Mouse (Mus musculus): ENCODE data around the gene Gpx2.

The Gpx2 gene

DNA sequence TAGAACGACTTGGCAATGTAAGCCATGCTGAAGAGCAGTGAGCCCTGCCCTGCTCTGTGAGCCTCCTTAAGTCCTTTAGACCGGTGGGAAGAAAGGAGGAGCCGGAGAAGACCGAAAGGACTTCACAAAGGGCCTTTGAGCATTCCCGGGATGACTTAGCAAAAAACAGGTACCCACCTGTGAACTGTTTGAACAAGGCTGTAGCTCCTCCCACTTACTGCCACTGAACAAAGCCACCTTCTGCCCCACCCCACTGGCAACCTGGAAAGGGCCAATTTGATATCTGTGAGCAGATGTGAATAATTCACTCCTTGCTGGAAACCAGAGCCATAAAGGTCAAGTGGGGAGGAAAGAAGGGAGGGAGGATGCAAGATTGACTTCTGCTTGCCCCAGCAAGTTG, at the start of gene Gpx2:
TSS of gene Gpx2 (minus strand) at position 205 of the 400 bp plus-strand sequence.
- no peak for DNase-seq (ENCODE audit: low spot score)

DNA sequence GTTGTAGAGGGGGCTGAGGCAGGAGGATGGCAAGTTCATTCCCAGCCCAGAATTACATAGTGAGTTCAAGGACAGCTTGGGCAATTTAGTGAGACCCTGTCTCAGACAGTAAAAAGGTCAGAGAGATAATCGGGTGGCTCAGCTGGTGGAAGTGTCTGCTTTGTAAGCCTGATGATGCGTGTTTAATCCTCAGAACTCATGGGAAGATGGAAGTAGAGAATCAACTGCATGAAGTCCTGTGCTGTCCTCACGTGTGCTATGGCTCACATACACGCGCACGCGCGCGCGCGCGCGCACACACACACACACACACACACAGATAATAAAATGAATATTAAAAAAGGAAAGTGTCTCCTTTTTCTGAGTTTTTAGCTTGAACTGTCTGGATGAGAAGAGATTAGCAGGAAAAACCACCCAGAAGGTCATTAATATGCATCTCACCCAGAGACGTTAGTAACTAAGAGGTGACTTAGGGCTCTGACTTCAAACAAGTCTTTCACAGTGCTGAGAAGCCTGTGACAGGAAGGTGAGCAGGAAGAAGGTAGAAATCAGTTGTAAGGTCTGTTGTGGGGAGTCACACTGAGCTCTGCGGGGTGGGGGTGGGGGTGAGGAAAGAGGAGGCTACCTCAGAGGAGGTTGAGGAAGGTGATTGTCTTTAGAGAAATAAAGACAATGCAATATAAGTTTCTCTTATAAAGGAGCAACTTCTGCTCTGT, 49.1 kb upstream of the Gpx2 start:
- no peak for DNase-seq (ENCODE audit: low spot score)

DNA sequence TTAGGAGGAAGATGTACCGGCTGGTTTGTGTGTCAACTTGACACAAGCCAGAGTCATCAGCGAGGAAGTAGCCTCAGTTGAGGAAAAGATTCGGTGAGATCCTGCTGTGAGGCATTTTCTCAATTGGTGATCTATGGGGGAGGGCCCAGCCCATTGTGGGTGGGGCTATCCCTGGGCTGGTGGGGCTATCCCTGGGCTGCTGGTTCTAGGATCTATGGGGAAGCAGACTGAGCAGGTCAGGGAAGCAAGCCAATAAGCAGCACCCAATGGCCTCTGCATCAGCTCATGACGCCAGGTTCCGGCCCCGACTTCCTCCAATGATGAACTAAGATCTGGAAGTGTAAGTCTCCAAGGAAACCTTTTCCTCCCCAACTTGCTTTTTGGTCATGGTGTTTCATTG, 44.7 kb upstream of the Gpx2 start:
- DNase-seq (ENCODE audit: low spot score) = no peak

DNA sequence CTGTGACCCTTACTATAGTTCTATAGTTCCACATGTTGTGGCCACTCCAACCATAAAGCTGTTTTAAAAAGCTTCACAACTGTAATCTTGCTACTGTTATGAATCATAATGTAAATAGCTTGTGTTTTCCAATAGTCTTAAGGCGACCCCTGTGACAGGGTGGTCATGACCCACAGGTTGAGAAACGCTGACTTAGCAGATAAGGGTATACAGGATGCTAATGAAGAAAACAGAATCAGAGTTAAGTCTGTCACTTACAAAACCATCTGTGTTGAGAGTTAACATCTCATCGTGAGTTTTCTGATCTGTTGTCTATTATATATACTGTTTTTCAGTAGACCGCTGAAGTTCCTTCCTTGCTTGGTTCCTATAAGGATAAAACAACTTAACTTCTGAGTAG, 43.9 kb upstream of the Gpx2 start:
- DNase-seq (ENCODE audit: low spot score) = no peak

DNA sequence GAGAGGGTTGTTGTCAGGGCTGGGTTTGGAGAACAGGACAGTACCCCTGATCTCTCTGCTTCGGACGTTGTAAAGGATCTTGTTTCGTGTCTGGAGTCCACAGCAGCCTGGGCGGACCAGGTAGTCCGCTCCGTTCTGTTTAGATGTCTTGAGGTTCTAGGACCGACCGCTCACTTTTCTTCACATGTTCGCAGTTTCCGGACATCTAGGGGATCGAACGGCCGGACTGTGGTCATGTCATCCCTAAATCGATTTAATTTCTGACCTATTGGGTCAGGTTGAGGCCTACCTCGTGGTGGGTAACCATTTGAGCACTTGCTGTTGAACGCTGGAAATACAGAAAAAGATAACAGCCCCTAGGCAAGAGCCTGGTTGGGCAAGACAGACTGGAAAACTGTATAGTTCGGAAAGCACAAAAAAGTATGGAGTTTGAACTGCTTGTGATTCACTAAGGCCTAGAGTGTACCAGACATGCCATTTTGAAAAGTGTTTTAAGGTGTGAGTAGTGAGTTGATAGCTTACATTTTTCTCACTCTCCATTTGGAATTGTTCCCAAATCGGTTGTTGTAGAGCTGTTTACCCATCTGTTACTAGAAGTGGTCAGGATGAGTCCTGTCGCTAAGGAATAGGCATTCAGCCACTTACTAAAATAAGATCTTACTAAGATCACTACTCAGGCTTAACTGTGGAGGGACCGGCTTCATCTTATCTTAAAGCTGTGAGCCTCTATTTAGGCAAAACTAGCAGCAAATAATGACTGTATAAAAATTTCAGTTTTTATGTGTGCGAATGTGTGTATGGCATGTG, 42.7 kb upstream of the Gpx2 start:
- DNase-seq (ENCODE audit: low spot score) = no peak

DNA sequence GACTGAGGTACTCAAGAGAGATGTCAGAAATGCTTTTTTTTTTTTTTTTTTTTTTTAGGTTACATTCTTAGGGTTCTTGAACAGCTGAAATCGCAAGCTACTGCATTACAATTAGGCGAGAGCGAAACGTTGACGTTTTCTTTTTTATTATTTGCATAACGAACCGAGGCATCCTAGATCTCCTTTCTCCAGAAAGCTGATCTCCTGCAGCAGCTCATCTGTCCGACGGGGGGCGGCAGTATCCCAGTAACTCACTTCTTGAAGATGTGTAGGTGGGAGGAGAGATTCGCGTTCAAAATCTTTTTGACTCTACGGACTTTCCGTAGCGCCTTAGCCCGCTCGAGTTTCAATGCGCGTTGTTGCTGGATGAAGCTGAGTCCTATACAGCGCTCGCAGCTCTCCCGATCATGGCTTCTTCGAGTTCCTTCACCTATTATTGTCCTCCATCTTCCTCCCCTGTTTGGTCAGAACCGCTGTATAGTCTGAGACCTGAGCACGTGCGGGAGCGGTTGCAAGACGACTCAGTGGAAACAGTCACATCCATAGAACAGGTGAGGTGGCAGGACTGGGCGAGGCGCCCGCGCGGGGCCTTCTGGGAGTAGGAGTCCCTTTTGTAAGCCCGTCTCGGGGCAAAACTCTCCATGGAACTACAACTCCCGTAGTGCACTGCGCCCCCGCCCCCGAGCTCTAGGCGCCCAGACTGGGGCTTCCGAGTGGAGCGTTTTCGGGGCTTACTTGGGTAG, 41.9 kb upstream of the Gpx2 start:
- DNase-seq (ENCODE audit: low spot score) = peak; percentile 95

DNA sequence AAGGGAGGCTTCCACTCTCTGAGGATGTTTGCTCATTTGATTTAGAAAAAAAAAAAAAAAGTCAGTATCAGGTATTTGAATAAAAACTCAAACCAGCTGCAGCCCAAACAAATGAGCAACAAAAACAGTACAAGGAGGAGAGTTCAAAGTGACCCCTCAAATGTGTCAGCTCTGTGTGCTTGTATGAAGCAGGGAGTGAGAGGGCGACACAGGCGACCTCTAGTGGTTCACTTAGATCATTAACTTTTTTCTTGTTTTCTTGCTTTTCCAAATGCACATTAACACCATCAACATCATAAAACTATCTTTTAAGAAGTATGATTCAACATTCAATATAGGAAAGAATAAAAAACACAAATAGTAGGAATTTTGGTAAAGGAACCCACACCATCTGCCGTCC, 37.4 kb upstream of the Gpx2 start:
- DNase-seq (ENCODE audit: low spot score) = peak; percentile 51

DNA sequence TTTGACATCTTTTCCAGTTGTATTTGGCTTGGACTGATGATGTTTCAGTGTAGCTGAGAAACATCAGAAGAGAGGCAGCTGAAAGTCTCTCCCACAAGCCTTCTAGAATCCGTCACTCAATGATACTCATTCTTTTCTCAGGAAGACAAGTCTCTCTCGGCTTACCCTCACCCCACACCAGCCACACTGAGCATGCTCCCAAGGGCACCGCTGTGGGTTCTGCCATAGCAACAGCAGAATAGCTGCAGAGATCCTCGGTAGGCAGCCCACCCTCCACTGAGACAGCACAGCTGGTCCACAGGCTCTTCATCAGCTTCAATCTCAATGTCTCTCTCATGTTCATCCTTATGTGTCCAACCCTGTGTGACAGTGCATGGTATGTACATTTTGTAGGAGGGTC, 29.9 kb upstream of the Gpx2 start:
- DNase-seq (ENCODE audit: low spot score) = no peak

DNA sequence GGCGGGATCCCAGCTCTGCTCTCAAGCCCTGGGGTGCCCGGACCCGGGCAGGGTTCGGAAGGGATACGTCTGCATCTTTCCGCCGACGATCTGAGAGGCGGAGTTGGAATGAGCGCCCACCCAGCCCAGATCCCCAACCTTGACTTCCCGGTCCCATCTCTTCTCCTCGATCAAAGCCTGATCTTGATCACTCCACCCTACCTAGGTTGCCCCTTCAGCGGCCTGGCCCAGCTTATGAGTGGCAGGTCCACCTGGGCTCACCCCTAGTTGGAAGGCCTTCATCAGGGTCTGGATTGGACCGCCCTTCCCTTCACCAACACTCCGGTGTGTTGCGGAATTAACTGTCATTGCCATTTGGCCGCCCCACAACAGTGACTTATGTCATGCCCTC, 27.3 kb upstream of the Gpx2 start, which contains the start of gene Rab15:
TSS of gene Rab15 (minus strand) at position 258 of the 391 bp plus-strand sequence.
- DNase-seq (ENCODE audit: low spot score) = no peak

DNA sequence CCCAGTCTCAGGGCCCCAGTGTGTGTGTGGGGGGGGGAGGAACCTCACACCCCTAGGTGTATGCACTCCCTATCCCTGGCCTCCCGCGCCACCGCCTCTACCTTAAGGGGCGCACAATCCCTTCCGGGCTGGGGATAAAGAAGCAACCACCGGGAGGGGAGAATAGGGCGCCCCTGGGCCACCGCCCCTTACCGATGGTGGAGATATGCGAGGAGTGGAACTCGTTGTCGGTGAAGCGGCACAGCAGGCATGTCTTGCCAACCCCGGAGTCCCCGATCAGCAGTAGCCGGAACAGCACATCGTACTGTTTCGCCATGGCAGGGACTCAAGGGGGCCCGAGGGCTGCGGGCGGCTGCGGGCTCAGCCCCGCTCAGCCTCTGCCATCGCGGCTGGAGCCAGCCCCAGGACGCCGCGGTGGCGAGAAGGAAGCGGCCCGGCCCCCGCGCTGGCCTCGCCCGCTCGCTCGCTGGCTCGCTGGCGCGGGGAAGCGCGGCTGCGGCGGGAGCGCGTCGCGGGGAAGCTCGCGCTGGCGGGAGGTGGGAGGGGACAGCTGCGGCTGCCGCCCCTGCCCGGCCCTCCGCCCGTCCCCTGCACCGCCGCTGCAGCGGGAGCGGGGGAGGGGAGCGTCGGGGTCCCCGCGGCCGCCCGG, 26.8 kb upstream of the Gpx2 start:
- DNase-seq (ENCODE audit: low spot score) = no peak

DNA sequence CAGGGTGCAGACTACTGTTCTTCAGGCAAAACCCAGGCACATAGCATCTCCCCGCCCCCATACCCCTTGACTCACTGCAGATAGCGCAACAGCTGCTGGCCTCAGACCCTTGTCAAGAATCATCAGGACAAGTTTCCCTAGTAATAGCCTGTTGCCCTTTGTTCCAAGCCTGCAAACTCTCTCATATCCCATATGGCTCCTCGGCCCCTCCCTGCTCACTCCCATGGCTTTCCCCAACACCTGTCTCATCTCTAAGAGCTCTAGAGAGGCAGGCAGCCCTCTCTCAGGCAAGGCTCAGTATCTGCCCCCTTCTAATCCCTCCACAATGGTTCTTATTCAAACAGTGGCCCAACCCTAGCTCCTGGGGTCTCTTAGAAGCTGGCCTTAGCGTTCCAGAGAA, 25.3 kb upstream of the Gpx2 start:
- DNase-seq (ENCODE audit: low spot score) = peak; percentile 12

DNA sequence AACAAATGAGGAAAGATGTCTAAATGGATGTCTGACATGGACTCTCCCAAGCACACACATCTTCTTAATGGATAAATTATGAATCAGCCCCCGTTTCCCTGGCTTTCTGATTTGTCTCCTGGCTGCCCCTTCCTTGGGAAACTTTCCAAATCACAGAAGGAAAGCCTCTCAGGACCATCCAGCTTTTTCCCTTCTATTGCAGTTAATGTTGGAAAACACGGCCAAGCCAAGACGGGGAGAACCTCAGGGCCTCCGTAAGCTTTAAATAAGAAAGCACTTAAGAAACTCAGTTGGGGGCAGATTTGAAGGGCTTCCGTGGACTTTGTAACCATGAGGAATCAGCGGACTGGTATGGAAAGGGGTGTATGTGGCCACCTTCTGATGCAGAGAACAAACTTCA, 24.5 kb upstream of the Gpx2 start:
- no peak for DNase-seq (ENCODE audit: low spot score)

DNA sequence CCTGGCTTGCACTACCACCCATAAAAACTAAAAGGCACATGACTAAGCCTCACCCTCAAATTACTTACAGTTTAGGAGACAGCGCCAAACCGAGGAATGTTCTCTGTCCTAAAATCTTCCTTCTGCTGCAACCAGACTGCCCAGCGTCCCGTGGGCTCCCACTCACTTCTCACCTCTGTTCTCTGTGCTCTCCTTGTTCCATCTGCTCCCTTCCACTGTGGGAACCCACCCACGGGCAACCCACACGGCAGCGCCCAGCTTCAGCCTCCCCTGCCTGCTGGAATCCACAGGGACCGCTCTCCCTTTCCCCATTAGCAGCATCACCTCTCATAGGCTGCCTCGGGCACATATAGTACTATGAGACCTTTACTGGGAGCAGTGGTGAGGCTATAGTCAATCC, 23.6 kb upstream of the Gpx2 start:
- DNase-seq (ENCODE audit: low spot score) = no peak

DNA sequence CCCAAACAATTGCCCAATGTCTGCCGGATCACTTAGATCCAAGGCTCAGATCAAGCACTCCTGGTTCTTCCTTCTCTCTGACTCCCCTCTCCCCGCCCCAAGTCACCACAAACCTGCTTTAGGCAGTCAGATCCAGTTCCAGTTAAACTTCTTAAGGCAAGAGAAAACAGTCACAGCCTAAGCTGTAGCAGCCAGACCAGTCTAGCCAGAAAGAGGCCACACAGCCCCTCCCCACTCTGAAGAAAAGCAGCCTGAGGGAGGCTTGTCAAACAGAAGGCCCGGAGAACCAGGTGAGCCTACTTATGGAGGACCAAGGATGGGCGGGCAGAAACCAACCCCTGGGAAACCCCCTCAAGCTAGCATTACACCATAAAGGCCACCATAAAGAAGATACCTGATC, 22.8 kb upstream of the Gpx2 start:
- DNase-seq (ENCODE audit: low spot score) = no peak

DNA sequence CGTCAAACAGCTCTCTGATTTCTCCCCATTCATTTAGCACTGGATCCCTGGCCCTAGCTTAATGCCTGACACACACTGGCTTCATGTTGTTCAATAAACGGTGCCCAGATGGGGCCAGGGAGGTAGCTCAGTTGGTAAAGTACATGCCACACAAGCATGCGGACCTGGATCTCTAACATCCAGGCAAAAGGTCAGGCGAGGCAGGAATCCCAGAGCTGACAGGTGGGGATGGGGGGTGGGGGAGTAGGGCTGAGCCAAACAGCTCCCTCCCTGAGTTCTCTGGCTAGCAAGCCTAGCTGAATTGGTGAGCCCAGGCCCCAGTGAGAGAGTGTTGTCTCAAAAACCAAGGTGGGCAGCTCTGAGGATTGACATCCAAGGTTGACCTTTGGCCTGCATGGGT, 21.8 kb upstream of the Gpx2 start:
- DNase-seq (ENCODE audit: low spot score) = no peak

DNA sequence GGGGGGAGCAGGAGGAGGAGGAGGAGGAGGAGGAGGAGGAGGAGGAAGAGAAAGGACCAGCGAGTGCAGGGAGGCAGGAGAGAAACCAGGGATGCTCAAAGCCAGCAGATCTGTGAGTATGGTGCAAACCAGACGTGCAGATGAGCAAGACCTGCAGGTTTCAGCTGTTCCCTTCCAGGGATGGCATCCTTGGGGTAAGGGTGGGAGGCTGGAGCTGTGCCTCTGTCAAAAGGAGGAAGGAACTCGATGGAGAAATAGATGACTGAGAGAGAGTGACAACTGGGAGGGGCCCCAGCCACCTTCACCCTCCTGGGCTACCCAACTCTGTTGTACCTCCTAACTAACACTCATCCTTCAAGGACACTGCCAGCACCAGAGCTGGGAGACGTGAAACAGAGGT, 21.4 kb upstream of the Gpx2 start:
- DNase-seq (ENCODE audit: low spot score) = no peak

DNA sequence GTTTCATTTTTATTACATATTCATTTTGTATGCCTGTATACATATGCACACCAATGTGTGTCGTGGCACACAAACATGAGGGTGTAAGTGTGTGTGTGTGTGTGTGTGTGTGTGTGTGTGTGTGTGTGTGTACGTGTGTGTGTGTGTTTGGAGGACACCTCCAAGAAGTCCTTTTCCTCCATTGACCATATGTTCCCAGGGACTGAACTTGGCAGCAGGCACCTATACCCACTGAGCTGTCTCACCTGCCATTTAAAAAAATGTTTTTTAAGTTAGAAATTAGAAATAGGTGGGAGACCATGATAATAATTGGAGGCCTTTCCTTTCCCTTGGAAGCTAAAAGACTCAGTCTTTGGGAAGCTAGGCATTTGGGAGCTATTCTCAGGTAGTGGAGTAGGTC, 18.8 kb upstream of the Gpx2 start:
- DNase-seq (ENCODE audit: low spot score) = no peak

DNA sequence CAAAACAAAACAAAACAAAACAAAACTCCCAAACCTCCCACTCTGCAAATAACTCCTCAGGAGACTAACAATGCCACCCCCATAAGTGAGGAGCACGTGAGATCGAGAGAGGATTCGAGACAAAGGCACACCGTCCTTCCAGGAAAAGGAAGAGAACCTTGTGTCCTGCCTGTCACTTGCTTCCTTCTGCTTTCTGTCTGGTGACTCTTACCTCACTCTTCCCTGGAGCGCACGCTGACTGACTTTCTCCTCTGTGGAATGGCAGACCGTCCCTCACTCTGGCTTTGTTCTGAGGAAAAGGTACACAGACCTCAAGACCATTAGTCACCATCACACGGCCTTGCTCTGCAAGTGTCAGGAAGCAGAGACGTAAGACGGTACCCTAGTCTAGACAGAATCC, 18.2 kb upstream of the Gpx2 start:
- no peak for DNase-seq (ENCODE audit: low spot score)

DNA sequence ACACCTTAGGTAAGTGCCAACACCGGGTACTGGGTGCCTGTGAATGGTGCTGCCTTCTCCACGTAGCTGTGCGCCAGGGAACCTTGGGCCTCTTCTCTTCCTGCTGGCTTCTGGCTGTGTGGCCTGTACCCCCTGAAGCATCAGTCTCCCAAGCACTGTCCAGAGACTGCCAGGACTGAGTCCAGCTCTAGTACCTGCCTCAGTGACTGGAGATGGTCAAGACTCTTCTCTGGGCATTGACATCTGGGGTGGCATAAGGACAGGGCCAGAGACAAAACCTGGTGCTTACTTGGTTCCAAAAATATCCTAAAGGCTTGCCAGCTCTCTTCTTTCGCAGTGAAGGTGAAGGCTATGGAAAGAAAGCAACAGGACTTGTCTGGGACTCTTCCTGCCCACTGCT, 15.7 kb upstream of the Gpx2 start:
- DNase-seq (ENCODE audit: low spot score) = no peak

DNA sequence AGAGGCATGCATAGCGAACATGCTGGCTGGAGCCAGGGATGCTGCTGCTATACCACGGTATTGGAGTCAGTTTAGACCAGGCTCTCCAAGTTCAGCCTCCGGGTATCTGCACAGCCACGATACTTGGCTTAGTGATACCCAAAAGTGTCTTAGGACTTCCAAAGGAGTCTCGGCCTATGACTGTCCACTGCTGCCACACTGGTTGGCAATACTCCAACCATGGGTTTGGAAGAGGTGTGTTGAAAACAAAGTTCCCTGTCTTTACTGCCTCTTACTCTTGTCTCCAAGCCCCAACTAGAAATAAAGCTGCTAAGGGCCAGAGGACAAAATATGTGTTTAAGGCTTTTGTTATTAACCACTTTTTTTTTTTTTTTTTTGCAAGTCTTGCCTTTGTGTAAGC, 15.1 kb upstream of the Gpx2 start:
- DNase-seq (ENCODE audit: low spot score) = no peak

DNA sequence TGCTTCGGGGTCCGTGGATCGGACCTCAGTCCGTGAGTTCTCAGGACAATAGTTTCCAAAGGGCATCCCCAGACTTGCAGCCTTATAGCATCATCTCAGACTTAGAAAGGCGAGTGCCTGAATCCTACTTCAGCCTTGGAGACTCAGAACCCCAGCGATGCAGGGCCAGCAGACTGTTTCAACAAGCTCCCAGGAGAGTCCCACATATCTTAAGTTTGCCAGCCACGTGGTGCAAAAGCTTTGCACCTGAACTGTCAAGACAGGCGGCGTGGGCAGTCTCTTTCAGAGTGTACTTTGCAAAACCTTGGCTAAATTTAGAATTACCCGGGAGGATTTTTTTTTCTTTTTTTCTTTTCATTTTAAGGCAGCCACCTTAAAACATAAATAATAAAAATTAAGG, 12.4 kb upstream of the Gpx2 start:
- no peak for DNase-seq (ENCODE audit: low spot score)

DNA sequence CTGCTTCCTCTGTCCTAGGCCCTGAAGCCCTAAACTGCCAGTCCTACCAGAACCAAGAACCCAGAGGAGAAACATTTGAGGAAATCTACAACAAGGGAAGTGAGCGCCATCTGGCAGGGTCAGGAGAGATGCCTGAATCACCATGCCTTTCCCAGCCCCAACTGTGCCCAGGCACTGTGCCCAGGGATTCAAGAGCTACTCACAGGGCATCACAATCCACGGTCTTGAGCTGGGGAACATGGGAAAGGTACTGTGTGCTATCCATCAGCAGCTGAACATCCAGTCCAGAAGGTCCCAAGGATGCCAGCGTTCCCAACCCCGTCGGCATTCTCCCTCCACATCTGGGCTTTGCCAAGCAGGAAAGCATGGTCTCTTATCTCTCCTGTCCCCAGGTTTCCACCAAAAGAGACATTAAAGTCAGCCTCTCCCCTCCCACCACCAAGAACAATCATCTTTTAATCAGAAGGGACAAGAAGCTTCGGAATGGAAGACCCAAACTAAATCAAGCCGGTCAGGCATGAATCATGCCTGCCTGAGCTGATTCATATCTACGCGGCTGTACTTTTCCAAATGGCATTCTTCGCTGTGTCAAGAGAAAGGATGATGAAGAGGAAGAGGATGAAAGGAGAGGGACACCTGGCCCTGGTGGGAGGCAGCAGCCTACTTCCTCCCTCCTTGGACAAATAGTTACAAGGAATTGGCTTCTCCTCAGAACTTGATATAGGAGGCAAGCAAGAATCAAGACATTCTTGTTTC, 9.9 kb upstream of the Gpx2 start:
- no peak for DNase-seq (ENCODE audit: low spot score)
